Mouse (Mus musculus) liver, adult 2 months (tissue): ENCODE data around the gene Mta2.

Experiments used
- CTCF ChIP-seq: fragments of 200-500 bp; IDR thresholded peaks from 2 replicates; pipeline ENCODE4 v1.5.1; 2011; ENCODE audit warnings: low read depth, low read length, control low read depth
- POLR2A ChIP-seq: fragments of 200-500 bp; IDR thresholded peaks from 2 replicates; pipeline ENCODE4 v1.6.1; 2011; ENCODE audit warnings: low read length, control low read depth; ENCODE audit not compliant: insufficient read depth; ENCODE audit errors: extremely low read depth

- TF ChIP-seq POLR2A (no peak), CTCF (no peak)
Observed at GRCm38 (mm10) chr19:8985891-8986290, 44.2 kb downstream of the Mta2 start.
